Mouse (Mus musculus): Measurements from ENCODE around the gene Pold2.

DNA sequence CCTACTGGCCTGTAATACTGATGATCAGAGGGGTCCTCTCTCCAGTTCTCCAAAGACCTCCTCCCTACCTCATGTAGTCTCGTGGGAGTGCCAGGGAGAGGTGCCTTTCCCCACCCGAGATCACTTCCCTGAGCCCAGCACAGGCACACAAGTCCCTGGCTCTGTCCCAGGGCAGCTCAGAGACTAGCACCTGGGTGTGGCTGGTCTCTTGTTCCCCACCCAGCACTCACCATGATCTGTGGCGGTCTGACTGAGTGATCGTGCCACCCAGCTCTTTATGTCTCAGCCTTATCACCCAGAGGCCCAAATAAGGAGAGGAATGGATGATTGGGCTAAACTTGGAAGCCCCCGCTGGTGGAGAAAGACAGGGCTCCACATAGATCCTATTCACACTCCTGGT lies 20.4 kb upstream of the Pold2 start, which contains the start of gene Myl7:
- TF ChIP-seq CTCF (IDR thresholded peaks at IDR 0.05; ENCODE audit: low read depth) (no peak), EP300 (IDR thresholded peaks at IDR 0.05; ENCODE audit: low read depth) (no peak)
